Mouse (Mus musculus) B cell, adult 2 months (primary cell): ENCODE data around the gene Fam168a.
A peak's percentile ranks its signal among the peaks of the same experiment; 100 is the strongest.

Source experiments
- DNase-seq, 2 experiments: peaks; one replicate each; pipeline ENCODE4 v3.0.0; 2022

Gene Fam168a

DNA sequence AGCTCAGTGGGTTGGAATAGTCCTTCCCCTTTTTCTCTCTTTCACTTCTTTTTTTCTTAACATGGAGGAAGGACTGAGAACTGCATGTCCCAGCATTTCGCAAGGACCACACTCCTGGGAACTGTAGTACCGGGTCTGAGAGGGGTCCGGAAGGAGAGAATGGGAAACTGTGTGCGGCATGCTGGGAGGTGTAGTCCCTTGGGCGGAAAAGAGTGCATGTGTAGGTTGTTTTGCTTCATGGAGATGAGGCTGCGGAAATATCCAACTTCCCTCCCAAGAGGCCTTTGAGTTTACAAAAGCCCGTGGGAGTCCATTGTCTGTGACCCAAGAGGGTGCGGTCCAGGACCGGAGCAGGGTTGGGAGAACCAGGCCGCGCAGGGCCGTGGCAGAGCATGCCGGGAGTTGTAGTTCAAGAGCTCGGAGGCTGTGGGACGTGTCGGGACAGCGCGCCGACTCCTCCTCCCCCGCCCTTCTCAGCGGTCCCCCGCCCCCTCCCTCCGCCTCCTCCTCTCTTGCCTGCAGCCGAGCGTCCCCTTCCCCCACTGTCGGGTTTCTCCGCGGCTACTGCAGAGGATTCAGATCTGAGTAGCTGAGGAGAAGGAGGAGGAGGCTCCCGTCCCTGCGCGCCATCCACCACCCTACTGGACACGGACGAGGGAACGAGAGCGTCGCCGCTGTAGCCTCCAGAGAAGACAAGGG lies at the start of gene Fam168a:
Fam168a (plus strand) TSS at position 493 of the 699 bp plus-strand sequence.
- peak; percentile 89 for DNase-seq

DNA sequence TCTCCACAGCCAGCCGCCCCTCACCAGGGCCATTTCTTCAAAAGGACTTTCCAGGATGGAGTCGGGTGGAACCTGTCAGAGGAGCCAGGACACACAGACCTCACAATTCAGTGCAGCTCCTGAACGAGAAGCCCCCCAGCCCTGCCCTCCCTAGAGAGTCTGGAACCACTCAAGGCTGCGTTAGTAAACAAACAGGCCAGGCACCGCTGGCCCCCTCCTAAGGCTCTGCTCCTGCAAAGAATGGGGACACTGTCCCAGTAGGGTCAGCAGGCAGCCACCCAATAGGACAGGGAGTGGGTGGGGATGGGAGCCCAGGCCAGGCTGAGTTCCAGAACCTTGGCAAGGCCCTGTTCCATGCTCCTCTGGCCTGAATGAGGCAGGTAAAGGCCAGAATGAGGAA lies 49.7 kb upstream of the Fam168a start:
- no peak for DNase-seq

DNA sequence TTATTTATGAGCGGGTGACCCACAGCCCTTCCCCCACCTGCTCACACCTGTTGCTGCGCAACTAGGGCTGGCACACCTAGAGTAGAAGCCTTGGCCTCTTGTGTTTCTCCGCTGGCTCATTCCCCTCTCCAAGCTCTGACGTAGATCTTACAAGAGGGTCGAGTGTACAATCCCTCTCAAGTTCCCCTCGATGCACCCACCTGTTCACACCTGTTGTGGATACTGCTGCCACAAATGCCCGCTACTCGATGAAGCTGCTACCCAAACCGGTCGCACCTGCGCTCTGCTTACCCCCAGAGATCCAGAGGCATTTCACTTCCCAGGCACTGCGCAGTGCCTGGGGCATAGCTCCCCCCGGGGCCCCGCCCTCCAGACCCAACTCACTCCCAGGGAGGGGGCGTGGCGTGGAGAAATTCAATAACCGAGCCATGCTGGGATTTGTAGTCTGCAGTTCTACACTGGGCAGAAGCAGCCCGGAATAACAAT lies 48.3 kb upstream of the Fam168a start:
- DNase-seq, result no peak

DNA sequence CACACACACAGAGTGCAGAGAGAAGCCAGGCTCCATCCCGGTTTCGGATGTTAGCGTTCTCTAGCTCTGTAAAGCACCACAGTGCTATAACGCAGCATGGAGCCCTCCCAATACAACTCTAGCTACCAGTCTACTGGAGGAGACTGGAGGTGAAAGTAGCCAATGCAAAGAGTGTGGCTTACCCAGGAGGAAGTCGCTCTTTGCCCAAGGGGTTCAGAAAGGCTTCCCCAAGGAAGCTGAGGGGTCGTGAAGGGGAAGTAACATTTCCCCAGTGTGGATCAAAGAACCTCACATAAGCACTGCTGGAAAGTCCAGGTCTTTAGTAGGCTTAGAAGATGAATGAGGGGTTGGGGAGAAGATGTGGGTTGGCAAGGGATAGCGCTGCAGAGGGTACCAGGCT lies 45.2 kb upstream of the Fam168a start:
- peak in 1 of 2 experiments; percentile 11 for DNase-seq

DNA sequence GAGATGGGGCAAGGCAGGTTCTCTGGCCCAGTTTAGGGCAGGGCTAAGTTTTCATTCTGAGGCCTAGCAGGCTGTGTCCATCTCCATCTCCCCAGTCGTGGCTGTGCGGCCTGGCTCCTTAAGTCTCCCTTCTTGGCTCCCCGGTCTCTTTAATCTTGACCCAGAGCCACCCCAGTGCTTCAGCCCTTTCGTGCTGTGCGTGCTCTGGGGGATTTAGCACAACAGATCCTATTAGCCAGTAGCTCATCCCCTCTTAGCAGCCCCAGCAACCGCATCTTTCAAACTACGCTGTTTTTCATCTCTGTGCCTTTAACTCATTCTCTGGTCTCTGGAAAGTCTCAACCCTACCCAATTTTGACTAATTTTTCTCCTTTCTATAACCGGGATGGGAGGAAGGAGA lies 44.2 kb upstream of the Fam168a start, which contains the start of gene Plekhb1:
Plekhb1 (minus strand) TSS at position 184 of the 400 bp plus-strand sequence.
- DNase-seq, result no peak

DNA sequence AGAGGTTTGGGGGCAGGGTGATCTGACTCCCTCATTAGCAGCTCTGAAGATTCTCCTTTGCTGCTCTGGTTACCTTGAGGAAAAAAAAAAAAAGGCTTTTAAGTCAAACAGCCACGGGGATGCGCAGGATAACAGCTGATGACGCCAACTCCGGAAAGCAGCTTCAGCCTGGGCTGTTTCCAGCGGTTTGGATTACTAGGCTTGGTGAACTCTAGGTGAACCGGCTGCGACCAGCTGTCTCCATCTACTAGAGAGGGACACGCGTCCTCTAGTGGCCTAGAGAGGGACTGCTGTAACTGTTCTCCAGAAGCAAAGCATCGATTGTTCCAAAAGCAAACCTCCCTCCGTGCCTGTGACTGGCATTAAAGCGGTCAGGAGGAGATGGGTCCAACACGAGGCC lies 43.2 kb upstream of the Fam168a start:
- peak; percentile 80 to 82 for DNase-seq

DNA sequence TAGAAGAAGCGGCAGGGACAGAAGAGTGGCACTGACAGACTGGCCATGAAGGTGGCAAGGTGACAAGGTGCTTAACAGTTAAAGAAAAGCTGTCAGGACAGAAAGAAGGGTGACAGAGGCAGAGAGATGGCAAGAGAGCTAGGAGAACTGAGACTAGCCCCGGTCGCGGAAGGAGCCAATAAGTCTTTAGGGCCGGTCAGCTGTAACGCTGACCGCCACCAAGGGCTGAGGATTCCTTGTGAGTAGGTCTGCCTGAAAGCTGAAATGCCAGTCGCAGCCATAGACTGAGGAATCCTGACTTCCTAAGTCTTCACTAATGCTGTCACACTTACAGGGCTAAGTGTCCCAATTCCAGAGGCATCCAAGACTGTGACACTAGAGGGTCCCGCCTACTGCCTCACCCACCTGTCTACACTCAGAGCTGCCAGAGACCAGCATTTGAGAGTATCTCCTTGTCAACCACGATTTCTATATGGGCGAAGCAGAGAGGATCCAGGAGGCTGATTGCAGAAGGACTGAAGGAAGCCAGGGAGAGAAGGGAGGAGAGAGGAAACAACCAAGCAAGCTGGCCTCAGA lies 42.6 kb upstream of the Fam168a start:
- DNase-seq, result no peak

DNA sequence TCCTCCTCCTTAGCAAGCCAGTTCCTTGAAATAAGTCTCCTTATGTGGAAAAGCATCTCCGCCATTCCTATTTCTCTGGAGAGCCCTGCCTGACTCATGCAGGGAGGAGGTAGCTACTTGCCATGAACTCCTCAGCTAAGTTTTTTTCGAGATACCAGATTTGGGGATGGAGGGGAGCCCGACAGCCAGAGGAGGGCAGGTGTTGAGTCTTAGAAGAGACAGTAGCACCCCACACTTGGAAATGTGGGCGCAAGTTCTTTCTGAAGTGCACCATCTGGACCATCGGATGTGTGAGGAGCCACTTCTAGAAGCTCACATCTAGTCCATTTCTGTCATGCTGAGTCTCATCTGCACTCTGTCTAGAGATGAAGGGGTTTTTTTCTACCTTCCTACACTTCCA lies 35.8 kb upstream of the Fam168a start:
- DNase-seq, result no peak

DNA sequence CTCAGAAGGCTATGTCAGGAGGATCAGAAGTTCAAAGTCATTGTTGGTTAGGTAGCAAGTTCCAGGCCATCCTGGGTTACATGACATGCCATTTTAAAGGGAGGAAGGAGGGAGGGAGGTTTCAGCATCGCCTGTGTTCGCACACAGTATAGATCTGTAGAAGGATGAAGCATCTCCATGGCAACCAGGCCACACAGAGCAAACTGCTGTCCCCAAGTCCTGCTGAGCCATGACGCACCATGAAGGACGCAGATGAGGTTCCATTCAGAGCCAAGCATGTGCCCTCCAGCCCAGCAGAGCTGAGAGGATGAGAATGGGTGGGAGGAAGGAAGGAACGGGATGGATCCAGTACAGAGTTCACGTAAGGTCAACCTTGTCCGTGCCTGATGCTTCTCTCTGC lies 33.0 kb upstream of the Fam168a start:
- no peak for DNase-seq

DNA sequence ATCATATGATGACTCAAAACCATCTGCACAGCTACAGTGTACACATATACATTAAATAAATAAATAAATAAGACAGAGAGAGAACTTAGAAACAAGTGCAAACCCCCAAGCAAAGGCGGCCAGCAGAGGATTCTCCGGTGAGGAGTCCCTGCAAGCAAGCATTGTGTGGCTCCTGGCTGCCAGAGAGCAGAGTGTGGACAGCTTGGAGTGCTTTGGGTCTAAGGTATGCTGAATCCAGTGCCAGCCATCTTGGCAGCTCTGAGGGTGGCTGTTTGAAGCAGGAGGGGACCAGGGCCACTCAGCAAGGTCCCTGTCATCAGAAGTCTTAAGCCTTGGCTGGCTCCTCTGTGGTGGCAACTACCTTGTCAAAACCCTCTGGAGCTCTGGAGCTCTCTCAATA lies 31.5 kb upstream of the Fam168a start:
- DNase-seq, result no peak

DNA sequence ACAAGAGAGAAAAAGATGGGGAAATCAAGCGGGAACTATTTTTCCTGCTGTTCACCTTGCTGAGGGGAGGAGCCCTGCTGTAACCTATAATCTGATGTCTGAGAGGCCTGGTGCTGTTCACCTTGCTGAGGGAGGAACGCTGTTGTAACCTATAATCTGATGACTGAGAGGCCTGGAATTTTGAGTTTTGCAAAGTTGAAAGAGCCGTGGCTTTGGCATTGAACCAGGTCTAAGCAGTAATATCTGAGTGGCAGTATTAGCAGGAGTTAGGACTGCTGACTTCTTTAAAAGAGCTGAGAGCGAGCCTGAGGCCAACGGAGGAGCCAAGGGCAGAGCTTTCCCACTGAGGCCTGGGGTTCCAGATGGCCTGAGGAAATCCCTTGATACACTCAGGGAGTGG lies 28.4 kb upstream of the Fam168a start:
- no peak for DNase-seq

DNA sequence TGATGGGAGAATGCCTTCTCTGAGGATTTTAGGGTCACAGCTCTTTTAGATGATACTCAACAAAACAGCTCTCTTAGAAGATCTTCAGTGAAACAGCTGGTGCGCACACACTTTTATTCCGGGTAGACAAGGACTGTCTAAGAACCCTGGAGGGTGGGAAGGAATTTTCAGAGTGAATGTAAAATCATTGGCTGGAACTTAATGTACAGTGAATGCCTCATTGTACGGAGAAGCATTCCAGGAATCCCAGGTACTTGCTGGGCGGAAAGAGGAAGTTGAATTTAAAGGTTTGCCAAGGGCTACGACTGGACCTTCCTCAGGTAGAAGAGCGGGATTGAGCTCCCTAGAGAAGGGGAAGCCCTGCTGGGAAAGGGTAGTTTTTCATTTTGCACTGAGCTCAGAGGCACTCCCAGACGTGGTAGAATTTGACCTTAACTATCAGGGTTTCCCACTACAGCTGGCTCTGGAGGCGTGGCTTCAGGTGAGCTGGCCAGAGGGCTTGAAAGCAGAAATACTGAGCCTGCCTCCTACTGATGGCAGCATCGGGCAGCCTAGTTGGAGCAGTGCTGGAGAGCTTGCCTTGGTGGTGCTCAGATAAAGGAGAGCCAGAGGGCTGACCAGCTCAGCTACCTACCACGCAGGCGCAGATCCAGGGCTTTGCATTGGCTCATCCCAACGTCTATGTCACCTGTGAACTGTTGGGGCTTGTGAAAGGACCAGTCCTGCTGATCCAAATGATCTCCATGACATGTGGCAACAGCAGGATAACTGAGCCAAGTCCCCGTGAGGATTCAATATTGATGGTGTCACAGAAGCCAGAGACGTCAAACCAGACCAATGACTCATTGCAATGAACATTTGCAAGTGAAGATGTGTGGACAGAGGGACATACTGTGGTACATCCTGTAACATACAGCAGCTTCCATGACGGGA lies 27.2 kb upstream of the Fam168a start:
- DNase-seq, result no peak

DNA sequence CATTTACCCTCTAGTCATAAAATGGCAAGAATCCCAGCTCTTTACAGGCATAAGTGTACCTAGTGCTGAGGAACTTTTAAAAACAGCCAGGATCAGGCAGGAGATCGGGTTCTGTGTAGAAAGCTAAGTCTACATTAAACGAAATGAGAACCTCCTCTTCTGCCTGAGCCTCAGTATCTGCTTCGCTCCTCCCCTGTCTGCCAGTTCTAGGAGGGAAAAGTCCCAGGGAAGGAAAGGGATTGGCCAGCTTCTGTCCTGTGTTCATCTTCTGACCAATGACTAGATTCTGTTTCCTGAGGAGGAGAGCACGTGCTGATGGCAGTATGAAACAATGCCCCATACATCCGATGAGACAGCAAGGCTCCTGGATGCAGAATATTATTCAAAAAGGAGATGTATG lies 25.3 kb upstream of the Fam168a start:
- DNase-seq, result no peak

DNA sequence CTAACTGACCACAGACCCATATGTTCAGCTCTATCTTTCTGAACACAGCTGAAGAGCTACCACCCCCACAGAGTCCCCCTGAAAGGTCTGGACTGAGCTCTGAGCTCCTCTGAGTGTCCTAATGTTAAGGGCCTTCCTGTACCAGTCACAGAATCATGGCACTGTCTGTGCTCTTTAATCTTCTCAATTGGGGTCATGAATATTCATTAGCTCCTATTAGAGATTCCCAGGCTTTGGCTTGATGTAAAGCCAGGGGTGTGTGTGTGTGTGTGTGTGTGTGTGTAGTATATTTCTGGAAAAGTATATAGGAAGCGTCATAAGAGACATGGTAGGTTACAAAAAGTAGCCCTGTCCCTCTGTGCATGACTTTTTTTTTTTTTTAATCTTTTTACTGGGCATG lies 23.2 kb upstream of the Fam168a start:
- no peak for DNase-seq

DNA sequence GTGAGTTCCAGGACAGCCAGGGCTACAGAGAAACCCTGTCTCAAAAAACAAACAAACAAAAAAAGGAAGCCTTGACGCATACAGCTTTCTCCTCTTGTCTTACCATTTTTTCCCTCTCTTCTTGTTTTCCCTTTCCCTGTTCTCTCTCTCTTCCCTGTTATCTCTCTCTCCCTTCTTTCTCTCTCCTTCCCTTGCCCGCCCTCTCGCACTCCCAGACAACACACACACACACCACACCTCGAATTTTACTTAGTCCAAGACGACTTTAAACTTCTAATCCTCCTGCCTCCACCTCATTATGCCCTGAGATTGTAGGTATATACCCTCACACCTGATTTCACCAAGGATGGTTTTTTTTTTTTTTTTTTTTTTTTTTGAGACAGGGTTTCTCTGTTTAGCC lies 22.4 kb upstream of the Fam168a start:
- no peak for DNase-seq

DNA sequence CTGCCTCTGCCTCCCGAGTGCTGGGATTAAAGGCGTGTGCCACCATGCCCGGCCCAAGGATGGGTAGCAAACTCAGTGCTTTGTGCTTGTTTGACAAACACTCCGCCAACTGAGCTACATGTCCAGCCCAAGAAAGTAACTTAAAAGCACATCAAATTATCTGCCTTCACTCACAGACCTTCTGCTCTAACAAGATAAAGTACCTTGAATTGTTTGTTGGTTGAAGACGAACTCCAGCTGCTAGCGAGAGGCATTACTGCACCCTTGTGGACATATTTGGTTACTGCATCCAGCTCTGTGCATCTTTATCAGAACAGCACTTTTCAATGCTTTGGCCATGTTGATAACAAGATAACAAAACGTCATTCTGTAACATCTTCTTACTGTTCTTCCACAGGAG lies 21.9 kb upstream of the Fam168a start:
- peak; percentile 65 to 68 for DNase-seq

DNA sequence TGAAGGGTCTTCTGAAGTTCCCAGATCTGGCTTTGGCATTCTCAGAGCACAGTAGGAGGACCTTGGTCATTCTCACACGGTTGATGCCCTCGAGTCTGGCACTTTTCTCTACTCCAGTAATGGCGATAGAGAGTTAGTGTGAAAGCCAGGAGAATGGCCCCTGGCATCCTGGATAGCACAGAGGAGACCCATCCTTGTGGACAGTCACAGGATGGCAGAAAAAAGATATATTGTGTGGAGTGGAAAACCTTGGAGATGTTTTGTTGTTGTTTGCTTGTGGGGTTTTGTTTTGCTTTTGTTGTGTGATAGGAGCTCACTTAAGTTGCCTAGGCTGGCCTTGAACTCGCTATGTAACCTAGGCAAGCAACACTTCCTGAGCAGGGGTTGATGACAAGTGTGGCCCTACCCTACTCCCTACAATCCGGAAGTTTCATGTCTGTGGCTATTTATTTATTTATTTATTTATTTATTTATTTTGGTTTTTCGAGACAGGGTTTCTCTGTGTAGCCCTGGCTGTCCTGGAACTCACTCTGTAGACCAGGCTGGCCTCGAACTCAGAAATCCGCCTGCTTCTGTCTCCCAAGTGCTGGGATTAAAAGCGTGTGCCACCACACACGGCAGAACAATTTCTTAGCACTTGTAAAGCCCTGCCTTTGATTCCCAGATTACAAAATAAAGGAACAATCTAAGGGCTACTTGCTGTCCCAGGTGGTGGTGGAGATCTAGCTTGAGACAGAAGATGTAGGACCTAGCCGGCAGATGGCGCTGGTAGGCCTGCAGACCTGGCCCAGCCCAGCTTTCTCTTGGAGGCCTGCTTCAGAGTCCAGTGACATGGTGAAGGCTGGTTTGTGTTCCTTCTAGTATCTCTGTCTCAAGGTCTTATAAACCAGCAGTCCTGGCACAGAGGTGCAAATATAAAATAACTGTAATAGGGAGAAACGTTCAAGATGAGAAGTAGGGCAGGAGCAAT lies 21.1 kb upstream of the Fam168a start:
- DNase-seq, result peak; percentile 73 to 75

DNA sequence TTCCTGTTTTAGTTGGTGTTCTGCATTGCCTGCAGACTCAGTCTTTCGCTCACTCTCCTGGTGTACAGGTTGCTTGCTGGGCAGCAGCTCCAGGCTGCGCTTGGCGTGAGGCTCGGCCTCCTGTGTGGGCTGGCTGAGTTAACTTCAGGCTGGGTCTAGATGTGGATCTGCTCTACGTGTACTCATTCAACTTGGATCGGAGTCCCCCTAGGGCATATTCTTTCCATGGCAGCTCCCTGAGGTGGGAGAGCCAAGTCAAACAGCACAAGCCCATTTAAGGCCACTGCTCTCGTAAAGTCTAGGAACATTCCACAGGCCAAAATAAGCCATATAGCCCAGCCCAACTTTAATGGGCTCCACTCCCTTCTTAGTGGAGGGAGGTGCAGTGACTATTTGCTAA lies 18.0 kb upstream of the Fam168a start:
- no peak for DNase-seq

DNA sequence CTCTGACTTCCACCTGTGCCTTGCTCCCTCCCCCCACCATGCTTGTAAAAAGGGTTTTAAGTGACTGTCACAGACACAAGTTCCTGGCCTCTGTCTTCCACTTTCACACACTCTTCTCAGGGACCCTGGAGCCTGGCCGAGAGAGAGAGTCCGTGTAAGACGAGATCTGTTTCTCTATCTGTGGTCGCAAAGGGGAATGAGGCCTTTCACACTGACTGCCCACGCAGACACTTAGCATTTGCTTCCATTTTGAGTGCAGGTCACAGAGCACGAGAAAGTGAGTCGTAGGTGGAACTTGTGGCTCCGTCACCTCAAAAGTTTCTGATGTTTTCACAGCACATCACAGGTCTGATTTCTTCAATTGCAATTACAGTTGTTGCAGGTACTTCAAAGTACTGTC lies 13.2 kb upstream of the Fam168a start:
- DNase-seq, result no peak

DNA sequence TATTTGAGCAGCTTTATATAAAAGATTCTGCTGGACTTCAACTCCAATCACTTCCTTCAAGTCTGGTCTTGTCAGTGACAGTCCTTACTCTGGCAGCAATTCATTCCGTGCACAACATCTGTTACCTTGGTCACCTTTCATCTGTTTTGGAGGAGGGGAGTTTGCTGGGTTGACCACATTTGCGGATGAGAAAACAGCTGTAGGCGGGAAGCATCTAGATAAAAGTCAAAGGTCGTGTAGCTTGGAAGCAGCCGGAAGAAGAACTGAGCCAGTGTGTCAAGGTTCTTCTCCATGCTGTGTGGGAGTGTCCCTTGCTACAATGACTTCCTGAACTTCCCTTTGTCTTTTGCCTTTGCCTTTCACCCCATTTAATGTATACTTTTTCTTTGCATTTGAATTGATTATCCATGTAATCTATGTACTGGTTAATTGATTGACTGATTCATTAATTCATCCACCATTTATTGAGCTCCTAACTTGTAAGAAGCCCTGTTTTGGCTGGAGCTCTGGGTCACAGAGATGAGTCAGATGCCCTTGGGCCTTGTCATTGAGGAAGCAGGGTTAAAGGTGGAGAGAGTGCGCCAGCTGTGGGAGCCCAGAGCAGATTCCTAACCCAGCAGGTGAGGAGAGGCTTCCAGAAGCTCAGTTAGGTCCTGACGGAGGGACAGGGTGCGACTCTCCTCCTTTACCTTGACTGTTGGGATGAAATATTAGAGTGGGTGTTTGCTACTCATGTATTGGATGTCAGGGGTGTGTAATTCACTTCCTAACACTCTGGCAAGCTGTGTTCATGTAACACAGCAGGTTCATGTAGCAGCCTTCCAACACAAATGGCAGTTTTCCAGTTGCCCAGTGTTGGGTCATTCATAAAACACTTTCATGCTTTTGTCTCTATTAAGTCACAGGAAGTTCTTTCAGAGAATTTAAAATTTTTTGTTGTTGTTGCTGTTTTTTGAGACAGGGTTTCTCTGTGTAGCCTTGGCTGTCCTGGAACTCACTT lies 6.4 kb upstream of the Fam168a start:
- DNase-seq, result no peak

DNA sequence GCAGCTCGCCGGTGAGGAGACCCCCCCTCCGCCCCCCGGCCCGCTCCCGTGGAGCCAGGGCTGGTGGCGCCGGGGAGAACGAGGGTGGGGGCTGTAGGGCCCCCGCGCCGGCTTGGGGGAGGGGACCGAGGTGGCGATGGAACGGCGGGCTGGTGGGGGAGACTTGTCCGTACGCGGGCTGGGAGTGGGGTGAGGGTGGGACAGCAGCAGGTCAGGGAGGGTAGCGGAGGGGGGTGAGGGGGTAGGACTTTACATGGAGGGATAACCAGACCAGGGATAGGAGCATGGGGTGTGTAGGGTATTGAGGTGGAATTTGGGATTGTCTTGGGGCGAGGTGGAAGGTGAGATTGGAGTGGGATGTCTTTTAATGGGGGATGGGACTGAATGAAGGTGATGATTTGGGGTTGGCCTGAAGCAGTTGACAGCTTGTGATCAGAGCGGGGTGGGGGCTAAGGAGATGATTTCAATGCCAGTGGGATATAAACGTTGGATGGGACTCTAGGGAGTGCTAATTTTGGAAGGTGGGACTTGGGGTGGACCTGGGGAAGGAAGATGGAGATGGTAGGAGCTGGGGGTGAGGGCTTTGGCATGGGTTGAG lies 547 bp downstream of the Fam168a start:
- no peak for DNase-seq
